Mouse (Mus musculus) thymus, postnatal 14 days (tissue): ENCODE data around the gene Rsph14.

Source experiments
- DNase-seq: peaks from one replicate; pipeline ENCODE4 v3.0.0; 2021

The Rsph14 gene

DNA sequence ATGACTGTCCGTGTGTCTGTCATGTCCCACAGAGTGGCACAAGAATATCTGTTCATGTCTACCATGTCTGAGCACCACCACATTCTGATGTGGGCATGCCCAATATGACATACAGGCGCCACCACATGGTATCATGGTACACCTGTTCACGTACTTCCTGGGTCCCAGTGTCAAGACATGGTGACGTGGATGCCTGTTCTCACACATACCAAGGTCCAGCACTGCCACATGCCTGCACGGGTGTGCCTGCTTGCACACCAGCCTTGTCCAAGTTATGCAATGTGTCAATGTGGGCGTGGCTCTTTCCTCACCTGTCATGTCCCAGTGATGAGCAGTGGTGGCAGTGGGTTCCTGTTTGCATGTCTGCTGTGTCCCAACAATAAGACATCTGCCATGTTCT, 99.9 kb downstream of the Rsph14 start:
- no peak for DNase-seq

DNA sequence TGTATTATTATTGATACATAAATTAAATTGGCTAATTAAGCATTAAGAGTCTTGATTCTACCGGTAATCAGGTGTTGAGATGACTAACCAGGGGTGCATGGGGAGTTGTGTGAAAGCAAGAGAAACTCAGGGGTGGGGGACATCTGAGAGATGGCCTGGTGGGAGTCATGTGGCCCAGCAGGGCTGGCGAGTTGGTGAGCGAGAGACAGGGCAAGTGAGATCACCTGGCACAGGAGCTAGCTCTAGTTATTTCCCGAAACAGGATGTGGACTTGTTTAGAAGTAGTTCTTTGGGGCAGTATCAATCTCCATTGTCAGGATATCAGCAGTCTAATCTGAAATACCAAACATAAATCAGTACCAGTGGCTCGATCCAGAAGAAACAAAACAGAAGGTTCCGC, 100.8 kb downstream of the Rsph14 start:
- no peak for DNase-seq

DNA sequence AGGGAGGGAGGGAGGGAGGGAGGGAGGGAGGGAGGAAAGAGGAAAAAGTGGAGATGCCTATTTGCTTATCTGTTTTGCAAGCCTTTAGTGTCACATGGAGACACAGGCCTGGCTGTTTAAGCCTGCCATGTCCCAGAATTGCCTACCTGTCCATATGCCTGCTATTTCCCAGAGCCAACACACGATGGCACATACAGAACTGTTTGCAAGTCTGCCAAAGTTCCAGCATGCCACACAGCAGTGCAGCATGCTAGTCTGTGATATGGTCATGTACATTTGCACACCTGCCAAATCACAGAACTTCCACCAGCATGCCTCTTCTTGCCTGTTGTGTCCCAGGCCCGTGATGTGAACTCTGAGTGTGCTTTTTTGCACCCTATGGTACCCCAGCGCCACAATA, 101.8 kb downstream of the Rsph14 start:
- DNase-seq = no peak

DNA sequence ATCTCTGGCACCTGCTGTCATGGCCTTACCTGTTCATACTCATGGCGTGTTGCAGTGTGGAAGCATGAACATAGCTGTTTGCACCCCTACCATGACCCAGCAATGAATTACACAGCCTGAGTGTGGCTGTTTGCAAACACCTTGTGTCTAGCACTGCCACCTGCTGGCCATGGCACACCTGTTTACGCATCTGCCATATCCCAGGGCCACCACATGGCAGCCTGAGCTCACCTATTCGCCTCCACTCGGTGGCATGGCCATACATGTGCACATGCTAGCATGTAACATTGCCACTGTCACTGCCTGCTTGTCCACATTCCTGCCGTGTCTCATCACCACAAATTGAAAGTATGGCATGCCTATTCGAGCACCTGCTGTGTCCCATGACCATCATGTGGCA, 102.8 kb downstream of the Rsph14 start:
- peak; percentile 43 for DNase-seq

DNA sequence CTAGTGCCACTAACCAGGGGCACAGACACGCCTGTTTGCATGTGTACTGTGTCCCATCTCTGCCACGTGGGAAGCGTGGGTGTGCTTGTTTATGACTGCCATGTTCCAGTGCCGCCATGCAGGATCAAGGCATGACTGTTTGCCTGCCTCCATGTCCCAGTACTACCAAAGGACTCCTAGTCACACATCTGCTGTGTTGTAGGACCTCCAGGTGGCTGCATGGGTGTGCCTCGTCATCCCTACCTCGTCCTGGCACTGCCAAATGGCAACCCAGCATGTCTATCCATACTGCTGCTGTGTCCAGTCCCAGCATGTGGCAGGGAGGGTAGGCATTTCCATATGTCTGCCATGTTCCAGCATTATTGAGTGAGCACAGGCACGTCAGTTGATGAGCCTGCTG, 104.1 kb downstream of the Rsph14 start:
- DNase-seq = no peak

DNA sequence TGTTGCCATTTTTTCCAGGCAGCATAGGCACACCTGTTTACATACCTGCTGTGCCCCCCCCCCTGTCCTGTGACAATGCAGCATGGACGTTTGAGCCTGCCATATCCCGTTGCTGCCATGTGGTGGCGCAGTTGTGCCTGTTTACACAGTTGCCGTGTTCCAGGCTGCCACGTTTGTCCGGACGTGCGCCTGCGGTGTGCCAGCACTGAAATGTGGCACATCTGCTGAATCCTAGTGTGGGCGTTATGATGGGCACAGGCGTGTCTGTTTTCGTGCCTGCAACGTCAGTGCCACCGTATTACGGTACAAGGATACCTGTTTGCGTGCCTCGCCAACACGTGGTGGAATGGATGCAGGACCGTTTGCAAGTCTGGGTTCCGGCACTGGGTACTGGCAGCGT, 107.1 kb downstream of the Rsph14 start:
- DNase-seq = peak; percentile 60

DNA sequence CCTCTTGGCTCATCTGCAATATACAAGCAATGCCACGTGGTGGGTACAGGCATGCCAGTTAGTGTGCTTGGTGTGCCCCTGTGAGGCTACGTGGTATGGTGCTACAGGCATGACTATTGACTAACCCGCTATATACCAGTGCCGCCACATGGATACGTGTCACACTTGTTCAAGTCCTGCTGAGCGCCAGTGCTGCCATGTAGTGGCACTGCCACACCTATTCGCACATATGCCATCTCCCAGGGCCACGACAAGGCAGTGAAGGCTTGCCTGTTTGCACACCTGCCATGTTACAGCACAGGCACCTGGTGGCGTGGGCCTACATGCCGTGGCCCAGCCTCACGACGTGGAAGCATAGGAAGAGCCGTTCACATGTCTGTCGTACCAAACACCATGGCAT, 108.1 kb downstream of the Rsph14 start:
- no peak for DNase-seq

DNA sequence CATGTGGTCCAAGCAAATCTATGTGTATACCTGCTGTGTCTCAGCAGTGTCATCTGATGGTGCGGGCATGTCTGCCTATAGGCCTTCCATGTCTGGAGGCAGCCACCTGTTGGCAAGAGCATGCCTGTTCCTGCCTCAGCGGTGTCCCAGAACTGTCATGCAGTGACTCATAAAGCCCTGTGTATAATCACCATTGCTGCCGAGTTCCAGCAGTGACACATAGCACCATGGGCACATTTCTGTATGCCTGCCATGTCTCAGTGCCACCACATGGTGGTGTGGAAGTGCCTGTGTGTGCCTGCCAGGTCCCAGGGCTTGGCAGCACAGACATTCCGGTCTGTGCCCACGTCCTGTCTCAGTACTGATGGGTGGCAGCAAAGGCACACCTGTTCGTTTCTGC, 109.6 kb downstream of the Rsph14 start:
- peak; percentile 25 for DNase-seq

DNA sequence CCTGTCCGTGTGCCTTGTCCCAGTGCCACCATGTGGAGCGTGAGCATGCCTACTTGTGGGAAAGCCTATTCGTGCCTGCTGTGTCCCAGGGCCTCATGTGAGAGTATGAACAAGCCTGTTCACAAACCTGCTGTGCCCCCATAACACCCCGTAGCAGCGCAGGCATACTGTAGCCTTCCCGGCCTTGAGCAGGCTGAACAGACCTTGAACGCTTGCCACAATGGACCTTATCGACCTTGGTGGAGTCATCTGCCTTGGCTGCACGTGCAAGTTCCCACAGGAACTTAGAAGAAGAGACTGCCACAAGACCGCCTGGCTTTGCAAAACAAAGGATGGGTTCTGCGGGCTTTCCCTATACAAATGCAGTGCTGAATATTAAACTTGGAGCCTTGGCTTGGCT, 110.8 kb downstream of the Rsph14 start:
- no peak for DNase-seq

DNA sequence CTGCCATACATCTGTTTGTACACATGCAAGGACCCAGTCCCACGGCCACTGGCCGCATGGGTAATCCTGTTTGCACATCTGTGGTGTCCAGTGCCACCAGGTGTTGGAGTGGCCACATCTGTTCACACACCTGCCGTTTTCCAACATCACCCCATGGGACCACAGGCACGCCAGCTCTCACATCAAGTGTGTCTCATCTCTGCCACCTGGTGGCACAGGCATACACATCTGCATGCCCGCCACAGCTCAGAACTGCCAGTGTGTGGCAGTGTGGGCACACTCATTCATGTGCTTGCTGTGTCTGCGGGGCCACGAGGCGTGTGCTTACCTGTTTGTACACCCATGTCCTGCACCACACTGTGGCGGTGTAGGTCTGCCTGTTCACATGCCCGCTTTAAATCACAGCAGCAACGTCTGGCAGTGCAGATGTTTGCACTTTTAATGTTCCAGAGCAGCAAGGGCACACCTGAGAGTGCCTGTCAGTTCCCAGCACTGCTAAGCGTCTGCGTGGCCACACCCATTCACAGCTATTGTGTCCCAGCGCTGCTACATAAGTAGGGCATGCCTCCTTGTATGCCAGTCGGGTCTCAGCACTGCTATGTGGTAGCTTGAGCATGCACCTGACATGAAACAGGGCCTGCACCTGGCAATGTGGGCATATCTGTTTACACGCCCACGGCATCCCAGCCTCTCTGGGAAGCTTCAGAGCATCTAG, 111.4 kb downstream of the Rsph14 start:
- DNase-seq = peak; percentile 67

DNA sequence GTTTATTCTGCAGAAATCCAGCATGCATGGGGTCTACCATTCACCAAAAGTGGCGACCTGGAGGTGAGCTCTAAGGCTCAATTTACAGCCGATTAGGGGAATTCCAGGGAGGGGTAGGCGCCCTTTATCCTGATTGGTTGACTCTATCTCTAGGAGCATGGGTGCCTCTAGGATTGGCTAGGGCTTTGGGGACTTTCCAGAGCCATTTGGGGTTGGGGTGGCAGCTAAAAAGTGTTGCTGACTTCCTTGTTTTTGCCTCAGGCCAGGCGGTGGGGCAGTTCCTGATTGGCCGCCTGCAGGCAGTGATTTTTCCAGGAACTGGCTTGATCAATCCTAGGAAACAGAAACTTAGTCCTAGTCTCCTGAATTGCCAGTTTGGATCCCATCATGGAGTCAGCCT, 113.1 kb downstream of the Rsph14 start:
- no peak for DNase-seq

DNA sequence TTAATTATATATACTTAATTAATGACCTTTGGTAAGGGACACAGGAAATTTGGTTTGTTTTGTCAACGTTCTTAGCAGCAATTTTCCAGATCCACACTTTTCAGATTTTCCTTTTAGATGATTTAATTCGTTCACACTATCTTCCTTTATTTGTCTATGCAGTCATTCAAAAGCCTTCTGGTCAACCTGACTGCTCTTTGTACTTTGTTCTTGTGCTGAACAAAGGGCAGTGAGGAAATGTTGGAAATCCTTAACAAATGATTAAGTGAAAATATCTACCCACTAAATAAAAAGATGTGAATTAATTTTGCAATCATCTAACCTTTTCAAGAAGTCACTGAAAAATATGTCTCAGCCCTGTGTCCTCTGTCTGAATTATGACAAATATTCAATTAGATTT, 124.0 kb downstream of the Rsph14 start:
- no peak for DNase-seq
